Mouse (Mus musculus) liver, postnatal 0 days (tissue): ENCODE measurements around the gene Fgfr3.

Source experiments
- CTCF ChIP-seq: sonication (generic); IDR thresholded peaks from 2 replicates; pipeline ENCODE4 v1.5.1; 2016; ENCODE audit warnings: antibody characterized with exemption, low read depth
- EP300 ChIP-seq: IDR thresholded peaks from 2 replicates; pipeline ENCODE4 v1.6.1; 2016; ENCODE audit warnings: antibody characterized with exemption, low read depth, mild to moderate bottlenecking

GRCm38 (mm10) chr5:33683897-33684652, 37.4 kb upstream of the Fgfr3 start:
- TF ChIP-seq CTCF, result peak; percentile 74
- TF ChIP-seq EP300, result no peak
